Mouse (Mus musculus) neural tube, embryonic 14.5 days (tissue): ENCODE data around the gene Exoc1. TPM values are rescaled to one million over a fixed set of nuclear protein-coding genes. Genes with fewer than 3 reads are reported as not detected.

ENCODE experiments used
- ATAC-seq: fragments of 200-750 bp; cut with Nextera tagmentation; 2 replicates; pipeline ENCODE4 v1.8.0; 2017; ENCODE audit warnings: low read depth, mild to moderate bottlenecking, moderate TSS enrichment, moderate library complexity
- H3K27ac ChIP-seq: fragments of 300-500 bp; sonication (generic); 2 replicates; pipeline ENCODE4 v1.5.1; 2014; ENCODE audit warnings: low read depth, mild to moderate bottlenecking, control low read depth, low read length, moderate library complexity, mixed read lengths
- H3K27me3 ChIP-seq: fragments of 300-500 bp; sonication (generic); 2 replicates; pipeline ENCODE4 v1.6.1; 2014; ENCODE audit warnings: low read length; ENCODE audit not compliant: control insufficient read depth, insufficient read depth
- H3K36me3 ChIP-seq: fragments of 300-500 bp; sonication (generic); 2 replicates; pipeline ENCODE4 v1.6.1; 2014; ENCODE audit warnings: low read length, mixed read lengths; ENCODE audit not compliant: control insufficient read depth, insufficient read depth
- H3K4me1 ChIP-seq: fragments of 300-500 bp; sonication (generic); 2 replicates; pipeline ENCODE4 v1.6.1; 2014; ENCODE audit warnings: low read length; ENCODE audit not compliant: control insufficient read depth, insufficient read depth
- H3K4me2 ChIP-seq: fragments of 300-500 bp; sonication (generic); 2 replicates; pipeline ENCODE4 v1.6.1; 2014; ENCODE audit warnings: mild to moderate bottlenecking, low read depth, low read length, control low read depth
- H3K4me3 ChIP-seq: fragments of 300-500 bp; sonication (generic); 2 replicates; pipeline ENCODE4 v1.5.1; 2014; ENCODE audit warnings: low read depth, low read length, control low read depth, mixed read lengths
- H3K9ac ChIP-seq: fragments of 300-500 bp; sonication (generic); replicated peaks from 2 replicates; pipeline ENCODE4 v1.6.1; 2014; ENCODE audit warnings: low read depth, mild to moderate bottlenecking, control low read depth, low read length, mixed read lengths
- H3K9me3 ChIP-seq: fragments of 300-500 bp; sonication (generic); 2 replicates; pipeline ENCODE4 v1.6.1; 2016; ENCODE audit warnings: low read length; ENCODE audit not compliant: control insufficient read depth
- WGBS: fragments of 180-500 bp; shearing (Covaris S2); extraction: QIAGEN DNeasy Blood & Tissue Kit; methylation state at CpG from one replicate; pipeline ENCODE4 v1.1.7; 2014; 5-methylcytosine and 5-hydroxymethylcytosine counted together
- polyA plus RNA-seq: library from polyadenylated mRNA; unstranded; fragments of >200 nt; fragmentation: Nextera tagmentation; extraction: Ambion mirVana; gene quantifications from 2 replicates; pipeline ENCODE4 v1.2.1, GENCODE M21; 2014

Exoc1 gene
- polyA plus RNA-seq, 1 experiment from 2014 or later, result 73.4 TPM

DNA sequence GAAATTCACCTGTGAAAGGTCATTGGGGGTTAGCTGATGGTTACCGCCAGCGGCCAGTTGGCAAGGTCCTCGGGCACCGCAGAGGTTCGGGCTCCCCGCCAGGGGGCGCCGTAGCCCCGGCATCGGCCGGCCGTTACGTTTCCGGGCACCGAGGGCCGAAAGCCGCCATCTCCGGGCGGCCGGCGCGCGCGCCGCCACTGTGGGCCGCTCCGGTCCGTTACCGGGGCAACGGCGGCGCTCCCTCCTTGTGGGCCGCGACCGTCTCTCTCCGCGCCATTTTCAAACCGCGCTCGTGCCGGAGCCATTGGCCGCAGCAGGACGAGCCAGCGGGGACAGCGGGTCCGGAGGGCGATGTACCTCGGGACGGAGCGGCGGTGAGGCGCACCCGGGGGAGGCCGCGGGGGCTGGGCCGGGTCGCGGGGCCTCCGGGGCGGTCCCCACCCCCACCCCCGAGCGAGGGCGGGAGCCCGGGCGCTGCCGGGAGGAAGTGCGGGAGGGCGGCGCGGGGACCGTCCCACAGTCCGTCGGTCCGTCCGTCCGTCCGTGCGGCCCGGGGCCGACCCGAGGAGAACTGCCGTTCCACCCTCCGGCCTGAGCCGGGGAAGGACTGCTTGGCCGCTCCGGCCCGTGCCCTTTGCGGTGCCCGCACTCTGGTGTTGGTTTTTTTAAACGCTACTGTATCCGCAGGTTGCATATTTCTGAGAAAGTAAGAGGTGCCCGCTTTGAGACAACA lies 59.6 kb downstream of the Exoc1 start, which contains the start of gene Cep135:
Gene Cep135 (plus strand): TSS at position 148 of the 733 bp plus-strand sequence.
- H3K4me2 ChIP-seq, result peak within 1 kb of the TSS; percentile 66
- H3K4me1 ChIP-seq, result no peaks in the 10 kb centered on the region
- peak within 1 kb of the TSS; percentile 72 for H3K9ac ChIP-seq
- peak; percentile 98 for ATAC-seq
- H3K27ac ChIP-seq, result peak within 1 kb of the TSS; percentile 60
- peak within 1 kb of the TSS; percentile 71 for H3K4me3 ChIP-seq
- H3K27me3 ChIP-seq, result no peaks in the 10 kb centered on the region
- under 1% methylated on average over 91 of the region's 92 CpGs for WGBS
- H3K9me3 ChIP-seq, result no peaks in the 10 kb centered on the region
- H3K36me3 ChIP-seq, result 0 out of 2 replicates have a peak, but pooled peaks cover 6% of the 10 kb centered on the region

DNA sequence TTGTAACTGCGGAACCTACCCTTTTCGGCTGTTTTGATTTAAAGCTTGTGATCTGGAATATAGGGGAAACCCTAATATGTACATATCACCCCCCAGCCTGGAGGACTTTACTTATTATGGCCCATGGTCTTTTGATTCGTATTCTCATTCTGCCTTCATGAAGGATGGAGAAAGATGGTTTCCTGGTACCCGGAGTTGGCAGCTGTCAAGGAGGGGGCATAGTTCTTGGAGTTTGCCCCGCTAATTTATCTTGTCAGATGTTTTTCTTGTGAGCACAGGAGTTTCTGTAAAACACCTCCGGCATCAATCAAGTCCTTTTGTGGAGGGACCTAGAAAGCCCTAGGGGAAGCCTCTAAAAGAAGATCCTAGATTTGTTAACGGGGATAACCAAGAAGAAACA lies 60.2 kb downstream of the Exoc1 start:
- H3K27me3 ChIP-seq, result no peaks in the 10 kb centered on the region
- peak overlapping the region; percentile 72 for H3K9ac ChIP-seq
- 0 out of 2 replicates have a peak, but pooled peaks cover 7% of the 10 kb centered on the region for H3K36me3 ChIP-seq
- H3K4me3 ChIP-seq, result peak overlapping the region; percentile 71
- H3K27ac ChIP-seq, result no peak overlapping the region; the same call in 1 of the 2 replicates
- H3K4me2 ChIP-seq, result peak overlapping the region; percentile 66
- WGBS, result 5% methylated on average over 7 of the region's 7 CpGs
- no peak; the same call in 1 of the 2 replicates for ATAC-seq
- no peaks in the 10 kb centered on the region for H3K4me1 ChIP-seq
- no peaks in the 10 kb centered on the region for H3K9me3 ChIP-seq

DNA sequence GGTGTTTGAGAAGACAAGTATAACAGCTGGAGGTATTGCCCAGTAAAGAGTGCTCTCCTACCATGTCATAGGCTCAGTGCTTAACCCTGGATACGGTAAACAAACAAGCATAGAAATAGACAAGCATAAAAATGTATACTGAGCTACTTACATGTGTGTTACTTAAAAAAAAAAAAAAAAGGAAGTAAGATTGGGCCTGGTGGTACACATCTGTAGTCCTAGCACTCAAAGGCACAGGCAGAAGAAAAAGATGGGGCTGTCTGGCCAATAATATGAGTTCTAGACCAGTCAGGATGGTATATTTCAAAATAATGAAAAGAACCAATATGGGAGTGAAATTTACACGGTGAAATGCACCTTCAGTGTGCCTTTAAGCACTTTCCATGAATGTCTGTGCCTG lies 60.9 kb downstream of the Exoc1 start:
- WGBS, result 82% methylated on average over 2 of the region's 2 CpGs
- peaks cover 14% of the 10 kb centered on the region; the same call in 1 of the 2 replicates for H3K36me3 ChIP-seq
- H3K27ac ChIP-seq, result no peak overlapping the region
- ATAC-seq, result no peak
- no peak overlapping the region for H3K9ac ChIP-seq
- H3K27me3 ChIP-seq, result no peaks in the 10 kb centered on the region
- no peaks in the 10 kb centered on the region for H3K4me1 ChIP-seq
- H3K4me3 ChIP-seq, result no peak overlapping the region
- no peak overlapping the region for H3K4me2 ChIP-seq
- no peaks in the 10 kb centered on the region for H3K9me3 ChIP-seq

DNA sequence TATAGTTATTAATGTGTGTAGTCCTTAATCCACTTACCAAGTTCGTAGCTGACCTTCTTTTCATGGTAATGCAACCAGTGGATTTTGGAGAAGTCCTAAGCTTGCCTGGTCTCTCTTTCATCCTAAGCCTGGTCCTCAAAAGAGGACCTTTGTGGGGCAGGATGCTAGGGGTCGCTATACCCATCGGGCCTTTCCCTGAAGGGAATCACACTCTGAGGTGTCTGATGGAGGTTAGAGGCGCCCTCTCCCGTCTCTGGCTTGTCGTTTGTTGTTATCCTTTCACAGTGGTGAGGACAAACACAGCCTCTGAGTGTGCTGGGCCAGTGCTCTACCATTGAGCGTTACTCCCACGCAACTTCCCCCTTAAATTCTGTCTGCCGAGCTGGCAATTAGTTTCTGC lies 62.8 kb downstream of the Exoc1 start:
- Histone ChIP-seq H3K4me2 (no peak overlapping the region), H3K9ac (no peak overlapping the region), H3K27ac (no peak overlapping the region), H3K9me3 (no peaks in the 10 kb centered on the region), H3K27me3 (no peaks in the 10 kb centered on the region), H3K4me3 (no peak overlapping the region), H3K36me3 (peaks cover 24% of the 10 kb centered on the region), H3K4me1 (no peaks in the 10 kb centered on the region)
- 62% methylated on average over 9 of the region's 9 CpGs for WGBS
- no peak for ATAC-seq

DNA sequence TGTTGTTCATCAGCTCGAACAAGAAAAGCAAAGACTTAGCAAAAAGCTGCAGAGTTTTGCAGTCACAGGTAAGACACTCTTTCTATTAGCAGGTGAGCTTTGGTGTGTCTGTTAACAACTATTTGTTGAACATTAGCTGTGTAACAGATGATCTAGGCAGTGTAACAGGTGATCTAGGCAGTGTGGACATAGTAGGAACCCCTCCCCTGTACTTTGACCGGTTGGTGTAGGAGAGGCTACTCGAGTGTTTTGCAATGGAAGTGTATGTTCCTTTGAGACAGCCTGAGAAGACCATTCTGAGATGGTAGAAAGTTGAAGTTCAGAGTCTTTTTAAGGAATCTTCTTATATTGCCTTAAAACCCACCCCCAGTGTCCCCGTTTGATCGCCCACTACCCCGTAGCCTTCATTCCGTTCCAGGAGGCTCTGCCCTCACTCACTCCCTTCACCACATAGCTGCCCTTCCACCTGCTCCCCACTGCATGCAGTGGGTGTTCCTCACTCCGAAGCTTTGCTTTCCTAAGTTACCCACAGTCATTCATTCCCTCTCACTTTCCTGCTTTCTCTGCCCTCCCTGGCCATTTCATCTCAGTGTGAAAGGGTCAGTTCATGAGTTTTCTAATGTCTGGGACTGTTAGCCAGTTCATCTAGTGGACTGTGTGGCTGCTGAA lies 80.7 kb downstream of the Exoc1 start:
- Histone ChIP-seq H3K36me3 (peaks cover 4% of the 10 kb centered on the region; the same call in 1 of the 2 replicates), H3K27me3 (no peaks in the 10 kb centered on the region), H3K27ac (no peak overlapping the region), H3K9ac (no peak overlapping the region), H3K4me1 (no peaks in the 10 kb centered on the region), H3K4me3 (no peak overlapping the region), H3K4me2 (no peak overlapping the region), H3K9me3 (no peaks in the 10 kb centered on the region)
- ATAC-seq, result no peak
- WGBS, result 93% methylated on average over 8 of the region's 8 CpGs

DNA sequence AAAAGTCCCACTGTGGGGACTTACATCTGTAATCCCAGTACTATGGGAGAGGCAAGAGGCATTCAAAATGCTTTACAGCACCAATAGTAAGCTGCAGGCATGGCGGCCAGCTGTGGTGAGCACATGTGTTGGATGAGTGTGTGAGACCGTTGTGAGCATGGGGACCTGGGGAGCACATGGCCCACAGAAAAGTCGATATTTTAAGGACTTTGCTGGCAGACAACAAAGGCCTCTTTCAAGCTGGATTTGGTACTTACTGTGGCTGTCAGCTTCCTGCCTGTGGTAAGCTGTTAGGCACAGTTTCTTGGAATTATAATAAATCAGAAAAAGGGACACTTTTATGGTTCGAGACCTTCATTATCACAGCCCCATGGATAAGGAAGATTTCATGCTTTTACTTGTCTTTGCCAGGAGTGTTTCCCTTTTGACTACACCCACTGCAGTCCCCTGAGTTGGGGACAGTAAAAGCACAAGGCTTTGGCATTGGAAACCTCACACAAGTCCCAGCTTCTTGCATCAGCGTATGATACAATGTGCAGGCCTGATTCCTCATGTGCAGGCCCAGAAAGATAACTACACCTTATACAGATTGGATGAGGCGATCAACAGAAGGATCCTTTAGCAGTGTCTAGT lies 83.9 kb downstream of the Exoc1 start:
- H3K27ac ChIP-seq, result no peak overlapping the region
- H3K9me3 ChIP-seq, result no peaks in the 10 kb centered on the region
- no peak overlapping the region for H3K4me3 ChIP-seq
- no peaks in the 10 kb centered on the region for H3K27me3 ChIP-seq
- 47% methylated on average over 6 of the region's 6 CpGs for WGBS
- ATAC-seq, result no peak
- no peak overlapping the region for H3K4me2 ChIP-seq
- no peak overlapping the region for H3K9ac ChIP-seq
- peaks cover 5% of the 10 kb centered on the region; the same call in 1 of the 2 replicates for H3K36me3 ChIP-seq
- H3K4me1 ChIP-seq, result no peaks in the 10 kb centered on the region

DNA sequence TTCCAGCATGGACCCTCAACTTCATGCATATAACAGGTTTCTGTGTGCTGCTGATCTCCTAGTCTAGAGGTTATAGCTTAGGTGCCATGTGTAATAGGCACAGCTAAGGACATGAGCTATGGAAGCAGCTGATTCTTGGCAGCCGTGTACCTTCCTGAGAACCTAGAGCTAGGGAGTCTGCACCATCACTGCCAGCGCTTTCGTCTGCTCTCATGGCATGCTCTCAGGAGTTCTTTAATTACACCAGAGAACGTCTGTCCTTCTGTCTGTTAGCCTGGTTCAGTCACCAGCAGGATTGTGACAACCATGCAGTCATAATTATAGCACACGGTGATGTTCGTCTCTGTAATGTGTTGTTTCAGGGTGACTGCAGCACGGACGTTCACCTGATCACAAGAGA lies 86.2 kb downstream of the Exoc1 start:
- no peaks in the 10 kb centered on the region for H3K27me3 ChIP-seq
- H3K9ac ChIP-seq, result no peak overlapping the region
- 94% methylated on average over 8 of the region's 8 CpGs for WGBS
- no peaks in the 10 kb centered on the region for H3K4me1 ChIP-seq
- no peak overlapping the region for H3K4me2 ChIP-seq
- H3K27ac ChIP-seq, result no peak overlapping the region
- H3K36me3 ChIP-seq, result 0 out of 2 replicates have a peak, but pooled peaks cover 3% of the 10 kb centered on the region
- ATAC-seq, result no peak
- no peaks in the 10 kb centered on the region for H3K9me3 ChIP-seq
- H3K4me3 ChIP-seq, result no peak overlapping the region

DNA sequence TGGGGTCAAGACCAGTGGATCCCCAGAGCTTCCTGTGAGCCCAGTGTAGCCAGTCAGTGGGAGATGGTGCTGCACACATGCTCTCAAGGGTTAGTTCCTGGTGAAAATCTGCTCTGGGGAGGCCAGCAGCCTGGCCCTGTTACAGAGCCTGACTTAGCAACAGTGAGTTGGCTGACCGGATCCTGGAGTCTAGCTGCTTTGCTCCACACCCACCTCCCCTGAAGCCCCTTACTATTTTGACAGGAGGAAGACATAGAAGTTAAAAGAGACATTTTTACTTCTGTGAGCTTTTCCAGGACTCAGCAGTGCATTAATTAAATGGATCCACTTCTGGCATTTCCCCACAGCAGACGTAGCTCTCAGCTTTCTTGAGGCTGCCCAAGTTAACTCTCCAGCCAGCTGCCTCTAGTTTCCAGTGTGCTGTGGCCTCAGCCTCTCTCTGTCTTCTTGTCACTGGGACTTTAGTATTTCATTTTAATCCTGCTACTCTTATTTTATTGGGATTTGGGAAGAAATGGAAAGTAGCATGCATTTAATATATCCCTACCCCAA lies 87.2 kb downstream of the Exoc1 start:
- H3K4me2 ChIP-seq, result no peak overlapping the region
- ATAC-seq, result no peak
- 94% methylated on average over 2 of the region's 2 CpGs for WGBS
- no peaks in the 10 kb centered on the region for H3K9me3 ChIP-seq
- no peak overlapping the region for H3K27ac ChIP-seq
- 0 out of 2 replicates have a peak, but pooled peaks cover 4% of the 10 kb centered on the region for H3K36me3 ChIP-seq
- no peaks in the 10 kb centered on the region for H3K4me1 ChIP-seq
- H3K9ac ChIP-seq, result no peak overlapping the region
- no peak overlapping the region for H3K4me3 ChIP-seq
- no peaks in the 10 kb centered on the region for H3K27me3 ChIP-seq
